Mouse (Mus musculus): ENCODE measurements around the gene Arhgef28. TPM values are rescaled to one million over a fixed set of nuclear protein-coding genes. Genes with fewer than 3 reads are reported as not detected.

Gene Arhgef28
- total and polyA plus RNA-seq, 2 experiments from 2014 or later, result 34.3 to 41.5 TPM

- Histone ChIP-seq H3K27ac (ENCODE audit: low read depth, low read length) (no peak overlapping the region), H3K27me3 (ENCODE audit: insufficient read depth, low read length) (no peaks in the 10 kb centered on the region), H3K9me3 (ENCODE audit: low read length) (no peaks in the 10 kb centered on the region), H3K4me1 (ENCODE audit: insufficient read depth, low read length) (peaks cover 7% of the 10 kb centered on the region), H3K9ac (replicated peaks; ENCODE audit: low read length, poor library complexity, severe bottlenecking) (no peak overlapping the region), H3K4me2 (ENCODE audit: low read depth, low read length, poor library complexity, severe bottlenecking) (no peak overlapping the region), H3K36me3 (ENCODE audit: insufficient read depth, low read length) (no peaks in the 10 kb centered on the region), H3K4me3 (ENCODE audit: low read depth, low read length) (no peak overlapping the region)
- DNase-seq (ENCODE audit: low spot score) (no peak), ATAC-seq (ENCODE audit: low FRiP score) (no peak)
- WGBS, result 79% methylated on average over 5 of the region's 5 CpGs
- TF ChIP-seq CTCF (IDR thresholded peaks at IDR 0.05), result no peak
Observed at GRCm38 (mm10) chr13:98132951-98133350, 73.3 kb downstream of the Arhgef28 start.

GRCm38 (mm10) chr13:98132264-98132663 is 74.0 kb downstream of the Arhgef28 start:
- no peak for DNase-seq (ENCODE audit: low spot score)
- TF ChIP-seq CTCF (IDR thresholded peaks at IDR 0.05), result no peak
- Histone ChIP-seq H3K4me2 (ENCODE audit: low read depth, low read length, poor library complexity, severe bottlenecking) (no peak overlapping the region), H3K9me3 (ENCODE audit: low read length) (no peaks in the 10 kb centered on the region), H3K27me3 (ENCODE audit: insufficient read depth, low read length) (no peaks in the 10 kb centered on the region), H3K4me1 (ENCODE audit: insufficient read depth, low read length) (peaks cover 7% of the 10 kb centered on the region), H3K4me3 (ENCODE audit: low read depth, low read length) (no peak overlapping the region), H3K9ac (replicated peaks; ENCODE audit: low read length, poor library complexity, severe bottlenecking) (no peak overlapping the region), H3K36me3 (ENCODE audit: insufficient read depth, low read length) (no peaks in the 10 kb centered on the region), H3K27ac (ENCODE audit: low read depth, low read length) (no peak overlapping the region)
- no peak for ATAC-seq (ENCODE audit: low FRiP score)
- 77% methylated on average over 6 of the region's 6 CpGs for WGBS

- 82% methylated on average over 5 of the region's 5 CpGs for WGBS
- no peak overlapping the region for H3K27ac ChIP-seq (ENCODE audit: low read depth, low read length)
- no peak overlapping the region for H3K4me2 ChIP-seq (ENCODE audit: low read depth, low read length, poor library complexity, severe bottlenecking)
- no peaks in the 10 kb centered on the region for H3K9me3 ChIP-seq (ENCODE audit: low read length)
- no peaks in the 10 kb centered on the region for H3K4me1 ChIP-seq (ENCODE audit: insufficient read depth, low read length)
- H3K27me3 ChIP-seq (ENCODE audit: insufficient read depth, low read length), result no peaks in the 10 kb centered on the region
- H3K36me3 ChIP-seq (ENCODE audit: insufficient read depth, low read length), result no peaks in the 10 kb centered on the region
- TF ChIP-seq CTCF (IDR thresholded peaks at IDR 0.05), result no peak
- DNase-seq (ENCODE audit: low spot score) (no peak), ATAC-seq (ENCODE audit: low FRiP score) (no peak)
- H3K4me3 ChIP-seq (ENCODE audit: low read depth, low read length), result no peak overlapping the region
- no peak overlapping the region for H3K9ac ChIP-seq (replicated peaks; ENCODE audit: low read length, poor library complexity, severe bottlenecking)
Observed at GRCm38 (mm10) chr13:98125666-98126065, 80.6 kb downstream of the Arhgef28 start.

GRCm38 (mm10) chr13:98124113-98124745 is 82.0 kb downstream of the Arhgef28 start:
- no peaks in the 10 kb centered on the region for H3K9me3 ChIP-seq (ENCODE audit: low read length)
- 76% methylated on average over 14 of the region's 14 CpGs for WGBS
- H3K27ac ChIP-seq (ENCODE audit: low read depth, low read length), result no peak overlapping the region
- H3K9ac ChIP-seq (replicated peaks; ENCODE audit: low read length, poor library complexity, severe bottlenecking), result no peak overlapping the region
- no peaks in the 10 kb centered on the region for H3K36me3 ChIP-seq (ENCODE audit: insufficient read depth, low read length)
- DNase-seq (ENCODE audit: low spot score), result no peak
- no peaks in the 10 kb centered on the region for H3K27me3 ChIP-seq (ENCODE audit: insufficient read depth, low read length)
- H3K4me3 ChIP-seq (ENCODE audit: low read depth, low read length), result no peak overlapping the region
- H3K4me2 ChIP-seq (ENCODE audit: low read depth, low read length, poor library complexity, severe bottlenecking), result no peak overlapping the region
- no peak for TF ChIP-seq CTCF (IDR thresholded peaks at IDR 0.05)
- H3K4me1 ChIP-seq (ENCODE audit: insufficient read depth, low read length), result no peaks in the 10 kb centered on the region
- no peak for ATAC-seq (ENCODE audit: low FRiP score)

GRCm38 (mm10) chr13:98122766-98123165 is 83.5 kb downstream of the Arhgef28 start:
- Histone ChIP-seq H3K36me3 (ENCODE audit: insufficient read depth, low read length) (no peaks in the 10 kb centered on the region), H3K9ac (replicated peaks; ENCODE audit: low read length, poor library complexity, severe bottlenecking) (no peak overlapping the region), H3K4me2 (ENCODE audit: low read depth, low read length, poor library complexity, severe bottlenecking) (no peak overlapping the region), H3K4me1 (ENCODE audit: insufficient read depth, low read length) (no peaks in the 10 kb centered on the region), H3K27me3 (ENCODE audit: insufficient read depth, low read length) (no peaks in the 10 kb centered on the region), H3K4me3 (ENCODE audit: low read depth, low read length) (no peak overlapping the region), H3K27ac (ENCODE audit: low read depth, low read length) (no peak overlapping the region), H3K9me3 (ENCODE audit: low read length) (no peaks in the 10 kb centered on the region)
- no peak for TF ChIP-seq CTCF (IDR thresholded peaks at IDR 0.05)
- WGBS, result 70% methylated on average over 4 of the region's 4 CpGs
- ATAC-seq (ENCODE audit: low FRiP score), result no peak
- DNase-seq (ENCODE audit: low spot score), result no peak

- no peaks in the 10 kb centered on the region for H3K27me3 ChIP-seq (ENCODE audit: insufficient read depth, low read length)
- ATAC-seq (ENCODE audit: low FRiP score) (no peak), DNase-seq (ENCODE audit: low spot score) (no peak)
- no peaks in the 10 kb centered on the region for H3K9me3 ChIP-seq (ENCODE audit: low read length)
- 88% methylated on average over 5 of the region's 5 CpGs for WGBS
- no peak for TF ChIP-seq CTCF (IDR thresholded peaks at IDR 0.05)
- no peak overlapping the region for H3K27ac ChIP-seq (ENCODE audit: low read depth, low read length)
- H3K4me1 ChIP-seq (ENCODE audit: insufficient read depth, low read length), result no peaks in the 10 kb centered on the region
- no peak overlapping the region for H3K4me3 ChIP-seq (ENCODE audit: low read depth, low read length)
- H3K9ac ChIP-seq (replicated peaks; ENCODE audit: low read length, poor library complexity, severe bottlenecking), result no peak overlapping the region
- H3K4me2 ChIP-seq (ENCODE audit: low read depth, low read length, poor library complexity, severe bottlenecking), result no peak overlapping the region
- H3K36me3 ChIP-seq (ENCODE audit: insufficient read depth, low read length), result no peaks in the 10 kb centered on the region
Observed at GRCm38 (mm10) chr13:98121993-98122392, 84.2 kb downstream of the Arhgef28 start.

All from midbrain, postnatal 0 days (tissue).